Mouse (Mus musculus) embryonic fibroblast, embryonic 13.5 days (primary cell): ENCODE data around the gene 4930556J24Rik. TPM values are rescaled to one million over a fixed set of nuclear protein-coding genes. Genes with fewer than 3 reads are reported as not detected.
"Not testable (repeated sequence)": the region's sequence is repeated elsewhere in the genome, so short reads cannot be mapped to it uniquely, and the experiment has no call there.

ENCODE experiments used
- H3K27ac ChIP-seq: 2 replicates; pipeline ENCODE4 v1.5.1; 2012; ENCODE audit warnings: low read length, control low read depth, inconsistent platforms; ENCODE audit not compliant: insufficient read depth
- H3K4me1 ChIP-seq: 2 replicates; pipeline ENCODE4 v1.6.1; 2011; ENCODE audit warnings: low read length; ENCODE audit not compliant: control insufficient read depth, insufficient read depth
- H3K4me3 ChIP-seq: 2 replicates; pipeline ENCODE4 v1.5.1; 2011; ENCODE audit warnings: mild to moderate bottlenecking, control low read depth, low read length; ENCODE audit not compliant: insufficient read depth
- CTCF ChIP-seq: IDR thresholded peaks from 2 replicates; pipeline ENCODE4 v1.5.1; 2011; ENCODE audit warnings: mild to moderate bottlenecking, control low read depth, low read length, moderate library complexity, borderline replicate concordance; ENCODE audit not compliant: insufficient read depth
- POLR2A ChIP-seq: IDR thresholded peaks from 2 replicates; pipeline ENCODE4 v1.6.1; 2011; ENCODE audit warnings: low read depth, mild to moderate bottlenecking, control low read depth, low read length, moderate library complexity
- polyA plus RNA-seq: library from polyadenylated mRNA; stranded (reverse); fragments of >200 nt; gene quantifications from 2 replicates; pipeline ENCODE4 v1.2.4, GENCODE M21; 2011; ENCODE audit warnings: low read depth; ENCODE audit not compliant: missing spikeins, insufficient read length

4930556J24Rik gene
- polyA plus RNA-seq, 1 experiment = not detected

DNA sequence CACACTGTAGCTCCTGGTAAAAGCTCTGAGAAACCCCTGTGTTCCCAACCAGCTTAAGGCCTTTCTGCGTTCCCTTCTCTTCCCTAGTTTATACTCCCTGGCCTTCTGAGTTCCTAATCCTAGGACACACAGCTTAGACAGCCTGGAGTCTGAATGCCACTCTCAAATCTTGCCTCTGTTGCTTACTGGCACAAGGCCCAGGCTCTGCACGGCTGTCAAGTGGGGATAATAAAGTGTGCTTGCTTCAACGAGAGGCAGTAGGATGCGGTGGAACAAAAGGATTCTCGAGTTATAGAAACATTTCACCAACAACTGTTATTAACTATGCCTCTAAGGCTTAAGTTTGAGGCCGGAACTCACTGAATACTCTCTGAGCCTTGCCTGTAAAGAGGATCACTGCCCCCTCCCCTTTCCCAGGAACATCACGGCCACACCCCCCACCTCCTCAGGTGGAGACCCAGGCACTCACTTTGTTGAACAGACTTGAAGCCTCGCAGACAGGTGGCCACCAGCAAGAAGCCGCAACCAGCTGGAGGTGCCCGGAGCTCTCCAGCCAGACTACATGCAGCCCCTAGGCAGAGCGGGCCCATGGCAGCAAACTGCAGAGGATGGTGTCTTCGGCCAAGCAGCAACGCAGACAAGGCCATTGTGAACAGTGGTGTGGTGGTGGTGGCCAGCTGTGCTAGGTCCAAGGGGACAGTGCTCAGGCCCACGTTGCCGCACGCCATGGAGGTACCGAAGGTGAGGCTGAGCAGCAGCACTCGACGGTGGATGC, 64.3 kb downstream of the 4930556J24Rik start:
- 0 out of 2 replicates have a peak, but pooled peaks have one; percentile 17 for TF ChIP-seq CTCF
- TF ChIP-seq POLR2A = no peak
- peak overlapping the region; percentile 65 for H3K4me3 ChIP-seq
- 0 out of 2 replicates have a peak, but pooled peaks cover 8% of the 10 kb centered on the region for H3K4me1 ChIP-seq
- H3K27ac ChIP-seq = peak overlapping the region; percentile 79; the same call in 1 of the 2 replicates

DNA sequence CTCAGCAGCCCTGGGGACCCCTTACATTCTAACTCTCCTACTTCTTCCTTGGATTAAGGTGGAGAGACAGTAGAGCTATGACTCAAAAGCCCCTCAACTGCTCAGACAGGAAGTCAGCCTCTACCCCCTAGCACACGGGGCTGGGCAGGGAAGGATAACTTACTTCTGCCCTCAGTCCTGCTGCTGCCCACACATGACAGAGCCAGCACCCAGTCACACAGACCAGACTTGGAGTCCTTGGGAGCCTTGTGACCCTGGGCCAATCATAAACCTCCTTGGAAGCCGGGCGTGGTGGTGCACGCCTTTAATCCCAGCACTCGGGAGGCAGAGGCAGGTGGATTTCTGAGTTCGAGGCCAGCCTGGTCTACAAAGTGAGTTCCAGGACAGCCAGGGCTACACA, 65.1 kb downstream of the 4930556J24Rik start:
- Histone ChIP-seq H3K27ac (peak overlapping the region; percentile 23; the same call in 1 of the 2 replicates), H3K4me3 (peak overlapping the region; percentile 65)
- not testable (repeated sequence) for H3K4me1 ChIP-seq

DNA sequence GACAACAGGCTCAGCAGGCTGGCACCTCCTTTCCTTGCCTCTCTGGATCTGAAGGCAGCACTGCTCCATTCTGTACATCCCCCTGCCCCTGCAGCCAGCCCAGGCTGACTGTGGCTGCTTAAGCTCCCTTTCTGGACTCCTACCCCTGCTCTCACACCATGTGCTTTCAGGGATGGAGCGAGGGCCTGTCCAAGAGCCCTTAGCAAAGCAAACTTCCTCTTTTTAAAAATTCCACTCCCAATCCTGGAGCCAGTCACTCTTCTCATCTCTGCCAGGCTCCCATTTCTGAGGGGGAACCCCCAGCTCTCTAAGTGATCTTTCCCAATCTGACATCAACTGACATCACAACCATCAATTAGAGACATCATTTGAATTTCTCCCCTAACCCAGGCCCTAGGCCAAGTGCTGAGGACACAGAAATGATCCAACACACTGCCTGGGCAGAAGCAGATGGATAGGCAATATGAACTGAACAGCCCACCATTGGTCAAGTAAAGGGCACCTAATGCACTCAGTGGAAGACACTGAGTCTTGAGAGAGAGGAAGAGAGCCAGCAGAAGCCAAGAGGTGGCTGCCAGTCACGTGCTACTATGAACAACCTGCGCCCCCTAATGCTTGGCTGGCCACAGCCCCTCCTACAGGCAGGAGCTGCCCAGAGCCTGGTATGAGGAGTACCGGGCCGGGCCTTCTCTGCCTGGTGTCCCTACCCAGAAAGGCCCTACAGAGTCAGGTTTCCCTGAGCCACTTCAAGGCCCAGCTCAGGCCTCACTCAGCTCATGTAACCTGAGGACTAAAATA, 65.9 kb downstream of the 4930556J24Rik start:
- Histone ChIP-seq H3K27ac (peak overlapping the region; percentile 23; the same call in 1 of the 2 replicates), H3K4me1 (0 out of 2 replicates have a peak, but pooled peaks cover 6% of the 10 kb centered on the region), H3K4me3 (peak overlapping the region; percentile 65)
- 0 out of 2 replicates have a peak, but pooled peaks have one; percentile 6 for TF ChIP-seq CTCF
- no peak for TF ChIP-seq POLR2A

DNA sequence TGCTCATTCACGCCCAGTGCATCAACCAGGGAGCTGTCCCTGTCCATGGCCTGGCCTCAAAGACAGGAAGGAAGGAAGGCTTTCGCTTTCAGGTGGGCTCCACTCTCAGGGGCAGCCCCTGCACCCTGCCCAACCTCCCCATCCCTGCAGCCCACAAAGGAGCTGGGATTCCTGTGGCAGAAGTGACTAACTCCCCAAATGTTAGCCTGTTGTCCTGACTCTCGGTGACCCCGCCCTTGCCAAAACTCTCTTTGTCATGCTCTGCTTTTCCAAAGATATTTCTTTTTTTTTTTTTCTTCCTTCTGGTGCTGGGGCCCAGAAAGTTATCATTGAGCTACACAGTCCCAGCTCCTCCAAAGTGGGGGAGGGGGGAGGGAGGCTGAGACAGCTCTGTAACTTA, 67.3 kb downstream of the 4930556J24Rik start:
- Histone ChIP-seq H3K4me1 (0 out of 2 replicates have a peak, but pooled peaks cover 4% of the 10 kb centered on the region), H3K4me3 (no peak overlapping the region), H3K27ac (peak overlapping the region; percentile 38)
- TF ChIP-seq POLR2A (no peak), CTCF (no peak)

DNA sequence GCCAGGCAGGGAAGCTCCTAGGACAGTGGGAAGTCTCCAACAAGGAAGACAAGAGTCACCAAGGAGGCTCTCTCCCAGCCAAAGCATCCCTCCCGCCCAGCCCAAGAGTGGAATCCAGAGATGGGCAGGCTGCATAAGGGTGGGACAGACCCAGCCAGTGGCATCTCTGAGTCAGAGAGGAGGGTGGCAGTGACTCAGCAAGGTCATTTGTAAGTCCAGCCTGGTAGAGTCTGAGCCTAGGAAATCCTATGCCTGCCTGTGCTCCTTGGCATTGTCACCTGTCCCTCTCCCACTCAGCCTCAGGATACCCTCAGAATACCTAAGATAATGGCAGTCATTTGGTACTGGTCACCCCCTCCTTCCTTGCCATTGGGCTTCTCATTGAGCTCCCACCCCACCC, 71.1 kb downstream of the 4930556J24Rik start:
- 0 out of 2 replicates have a peak, but pooled peaks cover 4% of the 10 kb centered on the region for H3K4me1 ChIP-seq
- H3K4me3 ChIP-seq = no peak overlapping the region
- H3K27ac ChIP-seq = no peak overlapping the region
- TF ChIP-seq POLR2A = no peak
- no peak for TF ChIP-seq CTCF

DNA sequence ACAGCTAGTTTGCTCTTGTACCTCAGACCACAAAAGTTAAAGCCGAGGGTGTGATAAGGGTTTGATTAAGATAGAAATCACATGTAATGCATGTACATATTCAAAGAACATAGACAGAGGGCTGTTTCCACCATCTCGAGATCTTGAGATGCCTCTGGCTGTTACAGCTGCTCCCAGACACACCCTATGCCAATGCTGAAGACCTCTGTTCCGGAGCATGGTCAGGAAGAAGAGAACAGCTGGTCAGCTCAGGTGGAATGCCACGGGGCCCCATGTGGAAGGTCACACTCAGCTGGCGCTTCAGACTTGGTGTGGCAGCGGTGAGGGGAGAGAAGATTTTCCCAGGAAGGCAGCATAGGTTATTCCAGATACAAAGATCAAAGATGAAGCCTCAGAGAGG, 71.9 kb downstream of the 4930556J24Rik start:
- TF ChIP-seq CTCF (no peak), POLR2A (no peak)
- Histone ChIP-seq H3K4me3 (no peak overlapping the region), H3K4me1 (0 out of 2 replicates have a peak, but pooled peaks cover 2% of the 10 kb centered on the region), H3K27ac (no peak overlapping the region)

DNA sequence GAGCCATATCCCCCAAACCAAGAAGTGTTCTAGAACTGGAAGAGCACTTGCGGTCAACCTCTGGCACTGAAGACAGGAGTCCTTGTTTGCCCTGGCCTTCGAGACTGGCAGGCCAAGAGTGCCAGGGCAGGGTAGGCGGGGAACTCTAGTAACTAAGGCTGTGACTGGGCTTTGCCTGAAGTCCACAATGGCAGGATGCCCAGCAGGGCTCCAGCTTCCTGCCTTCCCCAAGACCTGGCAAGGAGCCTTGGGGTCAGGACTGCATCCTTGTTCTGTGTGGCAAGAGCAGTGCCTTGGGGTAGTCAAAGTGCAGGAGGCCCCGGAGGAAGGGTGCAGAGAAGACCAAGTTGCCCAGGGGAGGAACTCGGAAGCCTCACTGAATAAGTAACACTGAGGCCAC, 73.5 kb downstream of the 4930556J24Rik start:
- TF ChIP-seq POLR2A (no peak), CTCF (no peak)
- H3K4me3 ChIP-seq = no peak overlapping the region

DNA sequence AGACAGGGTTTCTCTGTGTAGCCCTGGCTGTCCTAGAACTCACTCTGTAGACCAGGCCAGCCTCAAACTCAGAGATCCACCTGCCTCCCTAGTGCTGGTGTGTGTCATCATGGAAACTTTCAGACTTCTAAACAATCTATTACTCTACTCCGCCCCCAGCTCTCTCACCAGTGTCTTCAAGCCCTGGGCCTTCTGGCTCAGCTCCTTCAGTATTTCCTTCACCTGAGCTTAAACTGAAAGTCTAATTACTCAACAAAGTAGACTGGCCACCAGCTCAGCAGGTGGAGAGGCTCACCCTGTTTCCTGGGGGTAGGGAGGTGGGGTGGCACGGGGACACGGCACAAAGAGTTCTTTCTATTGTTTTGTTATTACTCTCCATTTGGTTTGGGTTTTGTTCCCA, 74.1 kb downstream of the 4930556J24Rik start:
- TF ChIP-seq POLR2A (no peak), CTCF (no peak)
- H3K4me3 ChIP-seq = no peak overlapping the region

More for the DNA sequence above, 73.5 kb downstream of the 4930556J24Rik start:
- Histone ChIP-seq H3K27ac (no peak overlapping the region), H3K4me1 (0 out of 2 replicates have a peak, but pooled peaks cover 2% of the 10 kb centered on the region)

DNA sequence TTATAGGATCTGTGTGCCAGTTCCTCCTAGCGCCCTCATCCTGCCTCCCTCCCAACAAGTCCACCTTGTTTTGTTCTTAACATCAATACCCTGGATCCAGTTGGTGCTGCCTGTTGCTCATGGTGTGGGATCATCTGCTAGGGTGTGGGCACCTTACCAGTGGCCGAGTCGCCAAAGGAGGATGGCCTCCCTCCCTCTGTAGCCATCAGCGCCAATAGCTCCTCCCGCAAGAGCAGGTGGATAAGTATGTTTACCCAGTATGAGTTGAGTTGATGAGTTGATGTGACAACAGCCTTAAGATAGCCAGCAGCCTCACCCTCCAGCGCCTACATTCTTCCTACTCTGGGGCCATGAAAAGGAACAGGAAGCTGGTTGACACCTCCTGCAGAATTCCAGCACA, 76.3 kb downstream of the 4930556J24Rik start:
- no peak for TF ChIP-seq CTCF
- TF ChIP-seq POLR2A = no peak
- H3K4me1 ChIP-seq = 0 out of 2 replicates have a peak, but pooled peaks cover 2% of the 10 kb centered on the region
- no peak overlapping the region for H3K27ac ChIP-seq
- H3K4me3 ChIP-seq = no peak overlapping the region

More for the DNA sequence above, 74.1 kb downstream of the 4930556J24Rik start:
- Histone ChIP-seq H3K4me1 (0 out of 2 replicates have a peak, but pooled peaks cover 2% of the 10 kb centered on the region), H3K27ac (no peak overlapping the region)
